Mouse (Mus musculus) forelimb bud, embryonic 11.5 days (tissue): Measurements from ENCODE around the gene Bri3.

Experiments used
- DNase-seq: peaks from one replicate; pipeline ENCODE4 v3.0.0-alpha.2; 2012; ENCODE audit warnings: low read depth, low spot score

Bri3 gene

GRCm38 (mm10) chr5:144243901-144244487 is at the start of gene Bri3:
Bri3 (plus strand) TSS chr5:144244437.
- DNase-seq, result no peak

GRCm38 (mm10) chr5:144195567-144195966 is 48.7 kb upstream of the Bri3 start:
- no peak for DNase-seq

GRCm38 (mm10) chr5:144200616-144201015 is 43.6 kb upstream of the Bri3 start:
- no peak for DNase-seq

- DNase-seq, result no peak
These were observed 41.8 kb upstream of the Bri3 start for GRCm38 (mm10) chr5:144202430-144202829.

GRCm38 (mm10) chr5:144203398-144203959 is 40.8 kb upstream of the Bri3 start:
- DNase-seq, result no peak

- DNase-seq, result no peak
These were observed 39.9 kb upstream of the Bri3 start for GRCm38 (mm10) chr5:144204303-144204702.

GRCm38 (mm10) chr5:144204911-144205310 is 39.3 kb upstream of the Bri3 start:
- no peak for DNase-seq

GRCm38 (mm10) chr5:144206069-144206468 is 38.2 kb upstream of the Bri3 start:
- no peak for DNase-seq

- peak; percentile 27 for DNase-seq
These were observed 36.8 kb upstream of the Bri3 start for GRCm38 (mm10) chr5:144207478-144207877.

GRCm38 (mm10) chr5:144214453-144214852 is 29.8 kb upstream of the Bri3 start:
- DNase-seq, result peak; percentile 53

- DNase-seq, result no peak
These were observed 28.2 kb upstream of the Bri3 start for GRCm38 (mm10) chr5:144215992-144216391.

GRCm38 (mm10) chr5:144218061-144218460 is 26.2 kb upstream of the Bri3 start:
- DNase-seq, result no peak

GRCm38 (mm10) chr5:144219306-144219705 is 24.9 kb upstream of the Bri3 start:
- DNase-seq, result no peak

GRCm38 (mm10) chr5:144219936-144220335 is 24.3 kb upstream of the Bri3 start:
- DNase-seq, result no peak

- DNase-seq, result no peak
These were observed 22.9 kb upstream of the Bri3 start for GRCm38 (mm10) chr5:144221305-144221704.

- DNase-seq, result no peak
These were observed 21.3 kb upstream of the Bri3 start for GRCm38 (mm10) chr5:144222811-144223502.

GRCm38 (mm10) chr5:144223503-144223862 is 20.8 kb upstream of the Bri3 start, which contains the start of gene Tecpr1:
Tecpr1 (minus strand) TSS chr5:144223615.
- peak; percentile 95 for DNase-seq

GRCm38 (mm10) chr5:144223899-144224816 is 20.1 kb upstream of the Bri3 start:
- DNase-seq, result no peak

GRCm38 (mm10) chr5:144226220-144226619 is 18.0 kb upstream of the Bri3 start:
- DNase-seq, result no peak

GRCm38 (mm10) chr5:144230216-144230615 is 14.0 kb upstream of the Bri3 start:
- DNase-seq, result no peak

- no peak for DNase-seq
These were observed 12.8 kb upstream of the Bri3 start for GRCm38 (mm10) chr5:144231410-144231809.

- no peak for DNase-seq
These were observed 11.7 kb upstream of the Bri3 start for GRCm38 (mm10) chr5:144232531-144232930.
